20 mouse cellular contexts compared by ENCODE assay signal in genomic region chr7:144291478-144291877, GRCm38 (mm10).
DNase-seq lines count a peak whose midpoint lies in the region; ATAC-seq and TF ChIP-seq lines count a peak whose summit lies in the region.
"Had no signal": no experiment of that assay in that cellular context is flagged by ENCODE, and none has a peak within 500 bp of the region (broad histone marks: within the 10 kb centered on the region; RNA-seq: fewer than 3 reads in every experiment).

No protein-coding gene starts in this region.

- 56% methylated on average over 7 of the region's 7 CpGs for WGBS in hindbrain, embryonic 13.5 days
- 77% methylated on average over 7 of the region's 7 CpGs for WGBS in hindbrain, embryonic 11.5 days
- 65% methylated on average over 7 of the region's 7 CpGs for WGBS in lung, embryonic 14.5 days
- WGBS in lung, adult 2 months: 41% methylated on average over 7 of the region's 7 CpGs
- 53% methylated on average over 7 of the region's 7 CpGs for WGBS in hindbrain, embryonic 15.5 days

- no peaks in the 10 kb centered on the region for H3K27me3 ChIP-seq in hindbrain, embryonic 13.5 days
- no peaks in the 10 kb centered on the region for H3K27me3 ChIP-seq in hindbrain, embryonic 11.5 days (ENCODE audit: control insufficient read depth, insufficient read depth, low read length)
- no peaks in the 10 kb centered on the region for H3K27me3 ChIP-seq in lung, embryonic 14.5 days (ENCODE audit: insufficient read depth, low read length)
- H3K27me3 ChIP-seq in hindbrain, embryonic 15.5 days: no peaks in the 10 kb centered on the region
- H3K27me3 ChIP-seq: midbrain, embryonic 12.5 days had no signal

- no peaks in the 10 kb centered on the region; the same call in 1 of the 2 replicates for H3K36me3 ChIP-seq in hindbrain, embryonic 13.5 days
- no peaks in the 10 kb centered on the region for H3K36me3 ChIP-seq in hindbrain, embryonic 11.5 days (ENCODE audit: control insufficient read depth, insufficient read depth, low read length)
- H3K36me3 ChIP-seq in lung, embryonic 14.5 days (ENCODE audit: insufficient read depth): no peaks in the 10 kb centered on the region
- no peaks in the 10 kb centered on the region for H3K36me3 ChIP-seq in hindbrain, embryonic 15.5 days
- H3K36me3 ChIP-seq: forebrain, embryonic 10.5 days; heart, embryonic 10.5 days; limb, embryonic 10.5 days; midbrain, embryonic 12.5 days had no signal

- H3K4me1 ChIP-seq in hindbrain, embryonic 13.5 days (replicated peaks): peaks cover 93% of the 10 kb centered on the region
- H3K4me1 ChIP-seq in hindbrain, embryonic 11.5 days (replicated peaks; ENCODE audit: control insufficient read depth, insufficient read depth, low read length): no peaks in the 10 kb centered on the region; the same call in 1 of the 2 replicates
- no peaks in the 10 kb centered on the region for H3K4me1 ChIP-seq in lung, embryonic 14.5 days (ENCODE audit: insufficient read depth)
- no peaks in the 10 kb centered on the region for H3K4me1 ChIP-seq in lung, adult 2 months (ENCODE audit: control insufficient read depth, insufficient read depth, low read length)
- peaks cover 80% of the 10 kb centered on the region for H3K4me1 ChIP-seq in hindbrain, embryonic 15.5 days (replicated peaks)
- H3K4me1 ChIP-seq: heart, embryonic 10.5 days; limb, embryonic 10.5 days had no signal

- no peak for ATAC-seq in hindbrain, embryonic 13.5 days (ENCODE audit: low FRiP score)
- ATAC-seq in hindbrain, embryonic 11.5 days (ENCODE audit: low FRiP score): no peak
- no peak for ATAC-seq in lung, embryonic 14.5 days (ENCODE audit: insufficient read depth)
- ATAC-seq in hindbrain, embryonic 15.5 days (ENCODE audit: low FRiP score, low read depth): no peak
- no peak for ATAC-seq in cerebellum, adult (ENCODE audit: insufficient number of reproducible peaks, low FRiP score, low TSS enrichment)
- ATAC-seq: forebrain, postnatal 0 days; liver, postnatal 0 days had no signal

- H3K27ac ChIP-seq in hindbrain, embryonic 13.5 days: peak overlapping the region; percentile 80
- no peak overlapping the region for H3K27ac ChIP-seq in hindbrain, embryonic 11.5 days (ENCODE audit: low read depth, low read length)
- no peak overlapping the region for H3K27ac ChIP-seq in lung, embryonic 14.5 days (ENCODE audit: low read depth)
- peak overlapping the region; percentile 68 for H3K27ac ChIP-seq in hindbrain, embryonic 15.5 days (replicated peaks)
- H3K27ac ChIP-seq: forebrain, embryonic 10.5 days; heart, embryonic 10.5 days; kidney, postnatal 0 days; limb, embryonic 10.5 days; midbrain, embryonic 12.5 days had no signal

- H3K9me3 ChIP-seq in hindbrain, embryonic 13.5 days: no peaks in the 10 kb centered on the region
- no peaks in the 10 kb centered on the region for H3K9me3 ChIP-seq in hindbrain, embryonic 11.5 days (ENCODE audit: control insufficient read depth, low read length)
- H3K9me3 ChIP-seq in lung, embryonic 14.5 days (ENCODE audit: low read depth, low read length): no peaks in the 10 kb centered on the region
- H3K9me3 ChIP-seq in hindbrain, embryonic 15.5 days: no peaks in the 10 kb centered on the region
- H3K9me3 ChIP-seq: forebrain, embryonic 10.5 days; heart, embryonic 10.5 days; limb, embryonic 10.5 days; midbrain, embryonic 12.5 days had no signal

- no peak for TF ChIP-seq CTCF in lung, embryonic 14.5 days (IDR thresholded peaks at IDR 0.05; ENCODE audit: low read depth)
- TF ChIP-seq CTCF in lung, adult 2 months (IDR thresholded peaks at IDR 0.05; ENCODE audit: insufficient read depth, low read length): no peak

- no peak overlapping the region for H3K4me3 ChIP-seq in hindbrain, embryonic 13.5 days
- H3K4me3 ChIP-seq in hindbrain, embryonic 11.5 days (ENCODE audit: low read depth, low read length): no peak overlapping the region
- H3K4me3 ChIP-seq in lung, embryonic 14.5 days (ENCODE audit: low read depth, low read length): no peak overlapping the region
- H3K4me3 ChIP-seq in lung, adult 2 months (replicated peaks; ENCODE audit: extremely low read depth, low read depth, low read length): no peak overlapping the region
- no peak overlapping the region for H3K4me3 ChIP-seq in hindbrain, embryonic 15.5 days
- H3K4me3 ChIP-seq: forebrain, embryonic 10.5 days; heart, embryonic 10.5 days; limb, embryonic 10.5 days; midbrain, embryonic 12.5 days had no signal

- no peak overlapping the region for H3K4me2 ChIP-seq in hindbrain, embryonic 13.5 days
- no peak overlapping the region for H3K4me2 ChIP-seq in hindbrain, embryonic 11.5 days (replicated peaks; ENCODE audit: low read depth, low read length)
- H3K4me2 ChIP-seq in lung, embryonic 14.5 days: no peak overlapping the region
- no peak overlapping the region for H3K4me2 ChIP-seq in hindbrain, embryonic 15.5 days
- H3K4me2 ChIP-seq: midbrain, embryonic 12.5 days had no signal

- H3K9ac ChIP-seq in hindbrain, embryonic 13.5 days: peak overlapping the region; percentile 19; the same call in 1 of the 2 replicates
- H3K9ac ChIP-seq in hindbrain, embryonic 11.5 days (ENCODE audit: low read depth, low read length): no peak overlapping the region
- H3K9ac ChIP-seq in lung, embryonic 14.5 days: no peak overlapping the region
- no peak overlapping the region for H3K9ac ChIP-seq in hindbrain, embryonic 15.5 days
- H3K9ac ChIP-seq: forebrain, postnatal 0 days; liver, postnatal 0 days; midbrain, embryonic 12.5 days had no signal

- DNase-seq in hindbrain, embryonic 11.5 days (ENCODE audit: low spot score): no peak
- DNase-seq in lung, embryonic 14.5 days: peak; percentile 6
- no peak for DNase-seq in lung, adult 2 months
- DNase-seq in Muller cell, postnatal 12 days (ENCODE audit: inconsistent ontology term): peak; percentile 87
- no peak for DNase-seq in adrenal gland, adult (ENCODE audit: inconsistent age in 2 of 2, low spot score in 1 of 2)
- DNase-seq: adrenal gland, adult 8-10 months; B cell, adult 2 months; cerebellum, adult 11 months; forebrain, postnatal 0 days; liver, postnatal 0 days; lung, postnatal 4 days; thymus, postnatal 14 days had no signal

- TF ChIP-seq POLR2A in lung, adult 2 months (IDR thresholded peaks at IDR 0.05; ENCODE audit: borderline replicate concordance, extremely low read depth, low read depth, low read length): no peak

Comparison
In these comparisons a context has a peak if more than half of its experiments do, and no peak if none do; other contexts are left out.
1. H3K27ac ChIP-seq: peak in hindbrain, embryonic 13.5 days (single experiment) and hindbrain, embryonic 15.5 days (single experiment); none in hindbrain, embryonic 11.5 days (single experiment) and lung, embryonic 14.5 days (single experiment).
2. DNase-seq: peak in lung, embryonic 14.5 days (single experiment) and Muller cell, postnatal 12 days (single experiment); none in hindbrain, embryonic 11.5 days (single experiment), lung, adult 2 months (single experiment) and adrenal gland, adult (0 of 2).